Comparison of ENCODE assay signal across 35 mouse cellular contexts in the genomic region with DNA sequence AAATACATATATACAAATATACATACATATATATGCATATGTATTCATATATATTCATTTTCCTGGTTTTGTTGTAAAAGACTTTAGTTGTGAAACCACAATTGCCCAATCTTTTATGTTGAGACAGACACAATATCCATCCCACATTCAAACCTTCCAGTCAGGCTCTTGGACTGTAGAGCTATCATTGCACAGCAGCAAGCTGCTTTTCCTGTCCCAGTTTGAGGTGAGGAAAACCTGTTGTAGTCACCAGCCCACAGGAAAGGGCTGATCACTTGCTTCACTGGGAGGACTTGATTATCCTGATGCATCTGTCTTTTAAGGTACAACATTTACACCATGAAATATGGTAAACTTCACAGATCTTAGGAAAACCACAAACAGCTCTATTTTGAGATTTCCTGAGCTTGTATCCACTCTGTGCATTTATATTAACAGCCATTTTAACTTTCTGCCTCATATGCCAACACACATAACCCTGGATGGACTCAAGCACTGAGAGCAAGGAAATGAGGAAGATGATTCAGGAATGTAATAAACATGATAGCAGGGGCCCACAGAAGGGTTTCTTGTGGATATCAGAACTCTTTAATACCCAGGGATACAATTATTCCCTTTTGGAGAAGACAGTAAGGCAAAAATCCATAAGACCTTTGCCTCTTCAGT. TPM values are rescaled to one million over a fixed set of nuclear protein-coding genes. Genes with fewer than 3 reads are reported as not detected.
DNase-seq lines count a peak whose midpoint lies in the region; ATAC-seq lines count a peak whose summit lies in the region.
"Had no signal": no experiment of that assay in that cellular context is flagged by ENCODE, and none has a peak within 500 bp of the region (broad histone marks: within the 10 kb centered on the region; RNA-seq: fewer than 3 reads in every experiment).

No protein-coding gene starts in this region.

- H3K4me2 ChIP-seq in heart, embryonic 11.5 days, result no peak overlapping the region
- H3K4me2 ChIP-seq in forebrain, embryonic 14.5 days (ENCODE audit: low read length), result no peak overlapping the region
- H3K4me2 ChIP-seq in kidney, embryonic 16.5 days (replicated peaks; ENCODE audit: low read depth, low read length), result no peak overlapping the region
- H3K4me2 ChIP-seq: embryonic facial prominence, embryonic 12.5 days; embryonic facial prominence, embryonic 15.5 days; forebrain, embryonic 12.5 days; heart, embryonic 13.5 days; hindbrain, embryonic 13.5 days; intestine, embryonic 15.5 days had no signal

- intact Hi-C loops in heart, postnatal 25 days (cut with DNase I), result no loop called here

- no peaks in the 10 kb centered on the region for H3K27me3 ChIP-seq in heart, embryonic 11.5 days (ENCODE audit: control insufficient read depth, insufficient read depth, low read length)
- H3K27me3 ChIP-seq in forebrain, embryonic 14.5 days (replicated peaks; ENCODE audit: control insufficient read depth, insufficient read depth, low read length), result no peaks in the 10 kb centered on the region
- no peaks in the 10 kb centered on the region for H3K27me3 ChIP-seq in kidney, embryonic 16.5 days (ENCODE audit: insufficient read depth, low read length)
- H3K27me3 ChIP-seq: CH12.LX; embryonic facial prominence, embryonic 12.5 days; embryonic facial prominence, embryonic 15.5 days; forebrain, embryonic 12.5 days; heart, embryonic 13.5 days; hindbrain, embryonic 13.5 days; intestine, embryonic 15.5 days; Patski had no signal

- peak; percentile 96 for DNase-seq in 416B (ENCODE audit: low read depth)
- peak; percentile 7 for DNase-seq in fat pad, adult 2 months (ENCODE audit: extremely low read depth, low read depth, low spot score)
- no peak for DNase-seq in forebrain, embryonic 14.5 days (ENCODE audit: low spot score)
- DNase-seq in heart, postnatal 25 days (ENCODE audit: low spot score), result no peak
- DNase-seq: adrenal gland, postnatal 10 days; adrenal gland, postnatal 36 days; B cell, adult 2 months; cerebellum, adult 11 months; cerebellum, adult 2 months; cerebellum, adult 9-11 months; cerebellum, postnatal 36 days; gastrocnemius, postnatal 10 days; gastrocnemius, postnatal 36 days; heart, adult 18-20 months; heart, postnatal 14 days; kidney, adult 11 months had no signal

- no peaks in the 10 kb centered on the region for H3K36me3 ChIP-seq in heart, embryonic 11.5 days (ENCODE audit: control insufficient read depth, insufficient read depth, low read length)
- H3K36me3 ChIP-seq in forebrain, embryonic 14.5 days (ENCODE audit: control insufficient read depth, insufficient read depth, low read length), result no peaks in the 10 kb centered on the region
- H3K36me3 ChIP-seq in kidney, embryonic 16.5 days (ENCODE audit: insufficient read depth, low read length), result no peaks in the 10 kb centered on the region
- H3K36me3 ChIP-seq: embryonic facial prominence, embryonic 12.5 days; embryonic facial prominence, embryonic 15.5 days; forebrain, embryonic 12.5 days; G1E; heart, embryonic 13.5 days; hindbrain, embryonic 10.5 days; hindbrain, embryonic 13.5 days; intestine, embryonic 15.5 days had no signal

- peak; percentile 86 to 87 for ATAC-seq in hematopoietic stem cell, adult 5-6 weeks (replicated peaks in 1 of 2; ENCODE audit: insufficient read depth in 1 of 2, low FRiP score in 2 of 2, low TSS enrichment in 1 of 2, low read depth in 1 of 2, poor library complexity in 2 of 2, severe bottlenecking in 2 of 2)
- ATAC-seq in megakaryocyte progenitor cell, adult 5-6 weeks (replicated peaks; ENCODE audit: poor library complexity), result peak; percentile 94
- no peak for ATAC-seq in heart, embryonic 11.5 days (replicated peaks; ENCODE audit: insufficient number of reproducible peaks, low FRiP score, low TSS enrichment)
- no peak for ATAC-seq in forebrain, embryonic 14.5 days
- no peak for ATAC-seq in kidney, embryonic 16.5 days (ENCODE audit: low FRiP score, low TSS enrichment)
- ATAC-seq: forebrain, embryonic 16.5 days; hindbrain, embryonic 16.5 days; intestine, embryonic 15.5 days; Patski had no signal

- no peaks in the 10 kb centered on the region for H3K4me1 ChIP-seq in heart, embryonic 11.5 days (ENCODE audit: control insufficient read depth, insufficient read depth, low read length)
- no peaks in the 10 kb centered on the region for H3K4me1 ChIP-seq in forebrain, embryonic 14.5 days (ENCODE audit: control insufficient read depth, insufficient read depth, low read length)
- H3K4me1 ChIP-seq in kidney, embryonic 16.5 days (ENCODE audit: insufficient read depth, low read length), result no peaks in the 10 kb centered on the region
- H3K4me1 ChIP-seq: embryonic facial prominence, embryonic 12.5 days; embryonic facial prominence, embryonic 15.5 days; forebrain, embryonic 12.5 days; heart, embryonic 13.5 days; hindbrain, embryonic 10.5 days; hindbrain, embryonic 13.5 days; intestine, embryonic 15.5 days had no signal

- no peak overlapping the region for H3K9ac ChIP-seq in heart, embryonic 11.5 days (ENCODE audit: low read depth, low read length)
- no peak overlapping the region for H3K9ac ChIP-seq in forebrain, embryonic 14.5 days (ENCODE audit: low read length)
- H3K9ac ChIP-seq in kidney, embryonic 16.5 days (replicated peaks; ENCODE audit: low read length), result no peak overlapping the region
- H3K9ac ChIP-seq: embryonic facial prominence, embryonic 12.5 days; embryonic facial prominence, embryonic 15.5 days; forebrain, embryonic 12.5 days; heart, embryonic 13.5 days; hindbrain, embryonic 13.5 days; intestine, embryonic 15.5 days had no signal

- H3K9me3 ChIP-seq in heart, embryonic 11.5 days (replicated peaks; ENCODE audit: control insufficient read depth, low read length), result 0 out of 2 replicates have a peak, but pooled peaks cover 3% of the 10 kb centered on the region
- peaks cover 5% of the 10 kb centered on the region; the same call in 1 of the 2 replicates for H3K9me3 ChIP-seq in forebrain, embryonic 14.5 days (replicated peaks; ENCODE audit: control insufficient read depth, low read length)
- no peaks in the 10 kb centered on the region for H3K9me3 ChIP-seq in kidney, embryonic 16.5 days (ENCODE audit: low read length)
- H3K9me3 ChIP-seq: embryonic facial prominence, embryonic 12.5 days; embryonic facial prominence, embryonic 15.5 days; forebrain, embryonic 12.5 days; G1E; hindbrain, embryonic 13.5 days; intestine, embryonic 15.5 days had no signal

- H3K27ac ChIP-seq in heart, embryonic 11.5 days (ENCODE audit: low read depth, low read length), result no peak overlapping the region
- H3K27ac ChIP-seq in forebrain, embryonic 14.5 days (ENCODE audit: low read depth, low read length), result no peak overlapping the region
- H3K27ac ChIP-seq in kidney, embryonic 16.5 days (ENCODE audit: low read length), result no peak overlapping the region
- H3K27ac ChIP-seq: embryonic facial prominence, embryonic 12.5 days; embryonic facial prominence, embryonic 15.5 days; forebrain, embryonic 12.5 days; heart, embryonic 13.5 days; hindbrain, embryonic 10.5 days; hindbrain, embryonic 13.5 days; intestine, embryonic 15.5 days had no signal

- H3K4me3 ChIP-seq in heart, embryonic 11.5 days (ENCODE audit: low read depth, low read length), result no peak overlapping the region
- H3K4me3 ChIP-seq in forebrain, embryonic 14.5 days (ENCODE audit: low read depth, low read length), result no peak overlapping the region
- H3K4me3 ChIP-seq in kidney, embryonic 16.5 days (ENCODE audit: low read length), result no peak overlapping the region
- H3K4me3 ChIP-seq: embryonic facial prominence, embryonic 12.5 days; embryonic facial prominence, embryonic 15.5 days; forebrain, embryonic 12.5 days; heart, embryonic 13.5 days; hindbrain, embryonic 10.5 days; hindbrain, embryonic 13.5 days; intestine, embryonic 15.5 days had no signal

RNA-seq across cellular contexts. Expression of gene Klra10, which starts 6.4 kb away (rescaled TPM):
- total RNA-seq in hematopoietic stem cell, adult 5-6 weeks (2017), result not detected in 2 replicates
- total RNA-seq in megakaryocyte progenitor cell, adult 5-6 weeks (2015), result not detected in 2 replicates
- not detected in 2 replicates for total RNA-seq in megakaryocyte progenitor cell, adult 5-6 weeks (2017)
- polyA plus RNA-seq in heart, embryonic 11.5 days (2014; fragmentation: Nextera tagmentation; extraction: Ambion mirVana), result not detected in 2 replicates
- polyA plus RNA-seq in forebrain, embryonic 14.5 days (2014; fragmentation: Nextera tagmentation; extraction: Ambion mirVana), result not detected in 2 replicates
- total RNA-seq in heart, postnatal 25 days (2021), result under 1 TPM in 1 of 2 experiments, not detected in 1; 0.42 TPM
- polyA plus RNA-seq in kidney, embryonic 16.5 days (2015; fragmentation: Nextera tagmentation; extraction: Ambion mirVana), result not detected in 2 replicates
- total RNA-seq: adrenal gland, adult 18-20 months; adrenal gland, postnatal 10 days; adrenal gland, postnatal 36 days; CH12.LX; gastrocnemius, postnatal 10 days; gastrocnemius, postnatal 36 days; heart, adult 18-20 months; heart, postnatal 14 days had no signal
- polyA plus RNA-seq: cerebellum, adult 2 months; embryonic facial prominence, embryonic 12.5 days; embryonic facial prominence, embryonic 15.5 days; forebrain, embryonic 12.5 days; forebrain, embryonic 16.5 days; G1E; heart, embryonic 13.5 days; heart, embryonic 16.5 days; hindbrain, embryonic 10.5 days; hindbrain, embryonic 13.5 days; hindbrain, embryonic 16.5 days; intestine, embryonic 15.5 days; Patski had no signal

RNA-seq across cellular contexts. Expression of gene Klra3, which starts 49.3 kb away (rescaled TPM):
- 0.31 TPM in 1 of 2 replicates, not detected in the other for total RNA-seq in hematopoietic stem cell, adult 5-6 weeks (2017)
- not detected in 2 replicates for total RNA-seq in megakaryocyte progenitor cell, adult 5-6 weeks (2015)
- total RNA-seq in megakaryocyte progenitor cell, adult 5-6 weeks (2017), result not detected in 2 replicates
- not detected in 2 replicates for polyA plus RNA-seq in heart, embryonic 11.5 days (2014; fragmentation: Nextera tagmentation; extraction: Ambion mirVana)
- polyA plus RNA-seq in forebrain, embryonic 14.5 days (2014; fragmentation: Nextera tagmentation; extraction: Ambion mirVana), result not detected in 2 replicates
- not detected for total RNA-seq in heart, postnatal 25 days (2021)
- polyA plus RNA-seq in kidney, embryonic 16.5 days (2015; fragmentation: Nextera tagmentation; extraction: Ambion mirVana), result not detected in 2 replicates
- total RNA-seq: adrenal gland, adult 18-20 months; adrenal gland, postnatal 10 days; adrenal gland, postnatal 36 days; CH12.LX; G1E; gastrocnemius, adult 18-20 months; gastrocnemius, postnatal 10 days; gastrocnemius, postnatal 36 days; heart, adult 18-20 months; heart, postnatal 14 days had no signal
- polyA plus RNA-seq: cerebellum, adult 2 months; embryonic facial prominence, embryonic 12.5 days; embryonic facial prominence, embryonic 15.5 days; forebrain, embryonic 12.5 days; forebrain, embryonic 16.5 days; G1E; heart, embryonic 13.5 days; heart, embryonic 16.5 days; hindbrain, embryonic 10.5 days; hindbrain, embryonic 13.5 days; hindbrain, embryonic 16.5 days; intestine, embryonic 15.5 days; Patski had no signal

RNA-seq across cellular contexts. Expression of gene Klra7, which starts 55.0 kb away (rescaled TPM):
- 0.74 TPM in 1 of 2 replicates, not detected in the other for total RNA-seq in hematopoietic stem cell, adult 5-6 weeks (2017)
- total RNA-seq in megakaryocyte progenitor cell, adult 5-6 weeks (2015), result 0.30 and 0.90 TPM in 2 replicates
- 0.37 TPM in 1 of 2 replicates, not detected in the other for total RNA-seq in megakaryocyte progenitor cell, adult 5-6 weeks (2017)
- polyA plus RNA-seq in heart, embryonic 11.5 days (2014; fragmentation: Nextera tagmentation; extraction: Ambion mirVana), result not detected in 2 replicates
- not detected in 2 replicates for polyA plus RNA-seq in forebrain, embryonic 14.5 days (2014; fragmentation: Nextera tagmentation; extraction: Ambion mirVana)
- not detected for total RNA-seq in heart, postnatal 25 days (2021)
- polyA plus RNA-seq in kidney, embryonic 16.5 days (2015; fragmentation: Nextera tagmentation; extraction: Ambion mirVana), result not detected in 2 replicates
- total RNA-seq: adrenal gland, adult 18-20 months; adrenal gland, postnatal 10 days; adrenal gland, postnatal 36 days; CH12.LX; G1E; gastrocnemius, adult 18-20 months; gastrocnemius, postnatal 10 days; gastrocnemius, postnatal 36 days; heart, adult 18-20 months; heart, postnatal 14 days had no signal
- polyA plus RNA-seq: cerebellum, adult 2 months; embryonic facial prominence, embryonic 12.5 days; embryonic facial prominence, embryonic 15.5 days; forebrain, embryonic 12.5 days; forebrain, embryonic 16.5 days; G1E; heart, embryonic 13.5 days; heart, embryonic 16.5 days; hindbrain, embryonic 10.5 days; hindbrain, embryonic 13.5 days; hindbrain, embryonic 16.5 days; intestine, embryonic 15.5 days; Patski had no signal

Comparison
In these comparisons a context has a peak if more than half of its experiments do, and no peak if none do; other contexts are left out.
1. DNase-seq: peak in 416B (single experiment) and fat pad, adult 2 months (single experiment); none in forebrain, embryonic 14.5 days (single experiment) and heart, postnatal 25 days (single experiment).
2. ATAC-seq: peak in hematopoietic stem cell, adult 5-6 weeks (2 of 2) and megakaryocyte progenitor cell, adult 5-6 weeks (single experiment); none in heart, embryonic 11.5 days (single experiment), forebrain, embryonic 14.5 days (single experiment) and kidney, embryonic 16.5 days (single experiment).